Mouse (Mus musculus) hindbrain, postnatal 0 days (tissue): Measurements from ENCODE around the gene Gli3. TPM values are rescaled to one million over a fixed set of nuclear protein-coding genes. Genes with fewer than 3 reads are reported as not detected.

Experiments used
- ATAC-seq: fragments of 200-750 bp; cut with Nextera tagmentation; 2 replicates; pipeline ENCODE4 v1.8.0; 2017; ENCODE audit warnings: mild to moderate bottlenecking, moderate TSS enrichment, moderate library complexity
- DNase-seq: peaks from one replicate; pipeline ENCODE4 v3.0.0-alpha.2; 2015; ENCODE audit warnings: low spot score
- H3K27ac ChIP-seq: fragments of 300-500 bp; sonication (generic); 2 replicates; pipeline ENCODE4 v1.5.1; 2014; ENCODE audit warnings: mild to moderate bottlenecking
- H3K27me3 ChIP-seq: fragments of 300-500 bp; sonication (generic); 2 replicates; pipeline ENCODE4 v1.6.1; 2014; ENCODE audit warnings: low read length, mixed read lengths; ENCODE audit not compliant: insufficient read depth
- H3K36me3 ChIP-seq: fragments of 300-500 bp; sonication (generic); 2 replicates; pipeline ENCODE4 v1.6.1; 2014; ENCODE audit warnings: low read length, mixed read lengths; ENCODE audit not compliant: insufficient read depth
- H3K4me1 ChIP-seq: fragments of 300-500 bp; sonication (generic); 2 replicates; pipeline ENCODE4 v1.6.1; 2014; ENCODE audit warnings: antibody characterized with exemption, low read length, mixed read lengths; ENCODE audit not compliant: insufficient read depth
- H3K4me2 ChIP-seq: fragments of 300-500 bp; sonication (generic); 2 replicates; pipeline ENCODE4 v1.6.1; 2014; ENCODE audit warnings: low read depth, mild to moderate bottlenecking, low read length, moderate library complexity, mixed read lengths
- H3K4me3 ChIP-seq: fragments of 300-500 bp; sonication (generic); 2 replicates; pipeline ENCODE4 v1.5.1; 2014; ENCODE audit warnings: low read length
- H3K9ac ChIP-seq: fragments of 300-500 bp; sonication (generic); replicated peaks from 2 replicates; pipeline ENCODE4 v1.6.1; 2014; ENCODE audit warnings: mild to moderate bottlenecking, low read length, moderate library complexity, mixed read lengths
- H3K9me3 ChIP-seq: fragments of 300-500 bp; sonication (generic); 2 replicates; pipeline ENCODE4 v1.6.1; 2016; ENCODE audit warnings: low read length, mixed read lengths
- CTCF ChIP-seq: IDR thresholded peaks from 2 replicates; pipeline ENCODE4 v1.5.1; 2016; ENCODE audit warnings: antibody characterized with exemption, control low read depth, low read depth
- WGBS: fragments of 180-500 bp; shearing (Covaris S2); extraction: QIAGEN DNeasy Blood & Tissue Kit; methylation state at CpG from one replicate; pipeline ENCODE4 v1.1.7; 2014; 5-methylcytosine and 5-hydroxymethylcytosine counted together
- polyA plus RNA-seq: library from polyadenylated mRNA; unstranded; fragments of >200 nt; fragmentation: Nextera tagmentation; extraction: Ambion mirVana; gene quantifications from 2 replicates; pipeline ENCODE4 v1.2.1, GENCODE M21; 2015
- total RNA-seq: library from RNA; depleted of rRNA; stranded (reverse); fragments of >200 nt; gene quantifications from 2 replicates; pipeline ENCODE4 v1.2.3, GENCODE M21; 2014

The Gli3 gene
- total and polyA plus RNA-seq, 2 experiments from 2014 or later = 3.7 to 7.3 TPM

DNA sequence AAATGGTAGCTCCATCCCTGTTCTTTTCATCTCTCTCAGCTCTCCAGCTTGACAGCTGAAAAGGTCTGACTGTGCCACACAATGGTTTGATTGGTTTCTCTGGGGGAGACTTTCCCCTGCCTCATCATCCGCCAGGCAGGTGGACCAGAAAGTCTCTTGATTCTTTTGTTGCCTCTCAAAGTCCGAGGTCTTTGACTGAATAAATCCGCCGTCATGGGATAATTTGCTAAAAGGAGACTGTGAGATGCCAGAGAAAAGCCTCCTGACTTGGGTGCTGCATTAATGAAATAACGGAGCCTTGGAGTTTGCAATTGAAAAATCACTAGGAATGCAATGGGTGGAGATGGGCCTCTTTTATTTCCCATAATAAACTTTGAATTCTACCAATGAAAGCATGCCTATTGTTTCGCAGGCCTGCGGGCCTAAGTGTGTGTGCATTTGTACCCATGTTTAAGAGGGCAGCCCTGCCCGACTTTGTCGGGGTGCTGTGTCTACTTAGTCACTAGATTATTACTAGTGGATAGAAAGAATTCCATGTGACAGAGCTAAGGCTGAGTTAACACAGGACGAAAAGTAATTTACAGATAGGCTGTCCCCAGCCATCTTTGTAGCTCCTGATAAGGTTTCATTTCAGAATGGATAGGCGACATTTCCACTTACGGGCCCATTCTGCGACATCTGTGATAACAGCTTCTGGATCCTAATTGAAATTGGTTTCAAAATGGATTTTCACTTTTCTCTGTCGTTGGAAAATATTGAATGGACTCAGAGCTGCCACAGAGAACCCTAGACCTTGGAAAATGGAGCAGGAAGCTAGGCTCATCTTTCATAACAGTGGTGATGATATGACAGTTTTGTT is 23.2 kb downstream of the Gli3 start:
- H3K36me3 ChIP-seq = no peaks in the 10 kb centered on the region
- H3K27me3 ChIP-seq = no peaks in the 10 kb centered on the region
- TF ChIP-seq CTCF = no peak
- H3K9ac ChIP-seq = no peak overlapping the region
- WGBS = 31% methylated on average over 14 of the region's 14 CpGs
- no peak overlapping the region for H3K4me3 ChIP-seq
- DNase-seq (no peak), ATAC-seq (peak; percentile 24; the same call in 1 of the 2 replicates)
- no peak overlapping the region for H3K27ac ChIP-seq
- H3K9me3 ChIP-seq = no peaks in the 10 kb centered on the region
- H3K4me2 ChIP-seq = no peak overlapping the region
- peaks cover 5% of the 10 kb centered on the region for H3K4me1 ChIP-seq

DNA sequence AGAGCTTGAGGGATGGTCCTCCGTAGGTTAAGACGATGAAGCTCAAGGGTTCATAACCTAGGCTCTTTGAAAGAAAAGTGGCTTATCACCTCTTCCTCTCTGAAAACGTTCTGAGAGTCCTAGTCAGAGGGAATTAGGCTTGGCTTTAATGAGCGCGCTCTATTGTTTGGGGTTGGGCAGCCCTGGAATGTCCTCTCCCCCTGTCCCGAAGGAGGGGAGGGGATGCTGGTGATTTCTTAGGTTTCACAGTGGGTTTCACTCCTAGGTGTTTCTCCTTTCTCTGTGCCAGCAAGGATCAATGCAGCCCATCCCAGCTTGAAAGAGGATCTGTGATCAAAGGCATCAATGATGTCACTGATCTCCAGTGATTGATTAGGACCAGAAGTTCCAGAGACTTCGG is 24.3 kb downstream of the Gli3 start:
- 29% methylated on average over 7 of the region's 7 CpGs for WGBS
- DNase-seq (no peak), ATAC-seq (no peak)
- Histone ChIP-seq H3K9me3 (no peaks in the 10 kb centered on the region), H3K4me1 (peaks cover 5% of the 10 kb centered on the region), H3K27me3 (no peaks in the 10 kb centered on the region), H3K9ac (no peak overlapping the region), H3K4me3 (no peak overlapping the region), H3K36me3 (no peaks in the 10 kb centered on the region), H3K27ac (no peak overlapping the region), H3K4me2 (no peak overlapping the region)
- TF ChIP-seq CTCF = no peak

DNA sequence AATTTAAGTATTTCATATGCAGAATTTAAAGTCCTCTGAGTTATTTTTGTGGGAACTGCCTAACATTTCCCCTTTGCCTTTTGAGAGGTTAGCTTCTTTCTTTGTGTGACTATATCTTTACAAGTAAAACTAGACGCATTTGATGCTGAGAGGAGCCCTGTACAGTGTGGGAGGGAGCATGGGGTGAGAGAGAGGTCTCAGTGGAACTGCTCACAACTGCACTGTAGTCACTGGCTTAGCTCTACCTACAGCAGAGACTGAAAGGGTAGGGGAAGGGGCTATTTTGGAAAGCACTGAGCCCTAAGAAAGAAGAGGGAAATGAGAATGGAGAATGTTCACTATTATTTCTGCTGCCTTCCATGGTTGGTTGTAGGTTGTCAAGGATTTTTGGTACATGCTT is 25.0 kb downstream of the Gli3 start:
- WGBS = 54% methylated on average over 1 of the region's 1 CpGs
- no peak for TF ChIP-seq CTCF
- H3K27ac ChIP-seq = no peak overlapping the region

DNA sequence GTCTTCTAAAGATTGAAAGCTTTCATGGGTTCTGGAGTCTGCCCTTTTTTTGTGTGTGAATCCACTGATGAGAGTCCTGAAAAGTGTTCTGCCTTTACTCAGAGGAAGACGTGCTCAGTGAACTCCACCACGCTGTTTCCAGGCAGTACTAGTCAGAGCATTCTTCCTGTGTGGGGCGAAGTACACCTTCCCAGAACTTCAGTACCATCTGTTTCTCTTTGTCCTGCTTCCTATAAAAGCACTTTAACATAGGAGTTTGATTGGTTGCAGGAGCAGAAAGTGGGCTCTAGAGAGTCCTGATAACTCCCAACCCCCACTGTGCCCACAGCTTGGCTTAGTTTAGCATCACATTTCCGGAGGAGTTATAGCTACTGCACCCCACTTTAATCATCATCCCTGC is 32.8 kb downstream of the Gli3 start:
- 84% methylated on average over 4 of the region's 4 CpGs for WGBS
- H3K36me3 ChIP-seq = no peaks in the 10 kb centered on the region

More for the DNA sequence above, 25.0 kb downstream of the Gli3 start:
- Histone ChIP-seq H3K4me3 (no peak overlapping the region), H3K36me3 (no peaks in the 10 kb centered on the region), H3K9ac (no peak overlapping the region), H3K9me3 (no peaks in the 10 kb centered on the region), H3K4me1 (peaks cover 5% of the 10 kb centered on the region), H3K27me3 (no peaks in the 10 kb centered on the region), H3K4me2 (no peak overlapping the region)
- DNase-seq (no peak), ATAC-seq (no peak)

DNA sequence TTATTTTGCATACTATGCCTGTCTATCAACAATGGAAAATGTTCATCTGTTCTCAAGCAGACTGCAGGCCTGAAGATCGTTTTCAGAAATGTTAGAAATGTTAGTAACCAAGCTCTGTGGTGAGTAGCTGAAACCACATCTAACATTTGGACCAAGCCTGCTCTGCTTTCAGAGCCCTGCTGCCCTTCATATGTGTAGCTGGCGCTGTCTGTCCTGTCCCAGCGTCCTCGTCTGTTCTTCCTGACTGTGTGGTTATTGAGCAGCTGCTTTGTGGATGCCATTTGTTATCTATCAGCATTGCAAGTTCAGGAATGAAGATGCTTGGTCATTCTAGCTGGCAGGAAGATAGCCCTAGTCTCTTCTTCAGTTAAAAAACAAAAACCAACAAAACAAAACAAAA is 35.3 kb downstream of the Gli3 start:
- WGBS = 71% methylated on average over 4 of the region's 4 CpGs
- H3K4me1 ChIP-seq = no peaks in the 10 kb centered on the region
- ATAC-seq = no peak
- H3K27ac ChIP-seq = no peak overlapping the region
- DNase-seq = no peak
- no peak overlapping the region for H3K4me3 ChIP-seq
- TF ChIP-seq CTCF = no peak
- H3K9ac ChIP-seq = no peak overlapping the region
- H3K36me3 ChIP-seq = no peaks in the 10 kb centered on the region
- H3K9me3 ChIP-seq = no peaks in the 10 kb centered on the region
- no peak overlapping the region for H3K4me2 ChIP-seq
- H3K27me3 ChIP-seq = no peaks in the 10 kb centered on the region

More for the DNA sequence above, 32.8 kb downstream of the Gli3 start:
- Histone ChIP-seq H3K4me1 (no peaks in the 10 kb centered on the region), H3K27me3 (no peaks in the 10 kb centered on the region), H3K27ac (no peak overlapping the region), H3K9me3 (no peaks in the 10 kb centered on the region), H3K4me2 (no peak overlapping the region), H3K9ac (no peak overlapping the region), H3K4me3 (no peak overlapping the region)
- no peak for ATAC-seq
- DNase-seq = no peak
- TF ChIP-seq CTCF = no peak

DNA sequence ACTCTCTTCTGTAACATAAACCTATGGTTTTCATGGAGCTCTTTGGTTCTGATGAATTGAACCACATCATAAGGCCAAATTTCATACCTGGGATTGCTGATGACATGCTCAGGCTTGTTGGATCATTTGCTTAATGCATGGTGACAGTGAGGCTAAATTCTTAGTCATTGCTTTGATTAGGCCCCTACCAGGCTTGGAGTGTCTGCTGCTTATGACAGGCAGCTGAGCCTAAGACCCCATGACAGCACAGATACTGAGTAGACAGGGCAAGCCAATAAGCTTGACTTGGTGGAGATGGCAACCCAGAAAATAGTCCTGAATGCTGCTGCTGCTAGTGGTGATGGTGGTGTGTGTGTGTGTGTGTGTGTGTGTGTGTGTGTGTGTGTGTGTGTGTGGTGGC is 47.9 kb downstream of the Gli3 start:
- Histone ChIP-seq H3K4me2 (no peak overlapping the region), H3K4me1 (no peaks in the 10 kb centered on the region), H3K9me3 (no peaks in the 10 kb centered on the region), H3K9ac (no peak overlapping the region), H3K27me3 (no peaks in the 10 kb centered on the region), H3K36me3 (no peaks in the 10 kb centered on the region), H3K27ac (no peak overlapping the region), H3K4me3 (no peak overlapping the region)
- no peak for TF ChIP-seq CTCF
- no peak for DNase-seq
- ATAC-seq = no peak

DNA sequence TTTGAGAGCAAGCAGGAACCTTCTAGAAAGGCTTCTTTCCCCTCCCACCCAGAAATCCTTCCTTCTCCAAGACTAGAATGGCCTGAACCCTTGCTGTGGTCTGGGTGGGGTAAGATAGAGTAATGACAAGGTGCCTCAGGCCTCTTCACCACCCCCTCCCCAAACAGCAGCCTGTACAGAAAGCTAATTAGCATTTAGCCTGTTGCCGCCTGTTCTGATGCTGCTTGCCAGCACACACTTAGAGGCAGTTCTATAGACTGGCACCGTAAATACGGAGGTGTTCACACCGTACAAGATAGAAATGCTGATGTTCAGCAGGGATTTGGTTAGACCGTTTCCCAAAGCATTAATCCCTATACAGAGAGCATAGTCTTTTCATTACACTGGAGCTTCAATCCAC is 50.1 kb downstream of the Gli3 start:
- H3K9me3 ChIP-seq = no peaks in the 10 kb centered on the region
- H3K4me3 ChIP-seq = no peak overlapping the region
- H3K9ac ChIP-seq = no peak overlapping the region
- H3K36me3 ChIP-seq = no peaks in the 10 kb centered on the region
- no peak for TF ChIP-seq CTCF
- 58% methylated on average over 5 of the region's 5 CpGs for WGBS
- no peak overlapping the region for H3K27ac ChIP-seq
- no peaks in the 10 kb centered on the region for H3K27me3 ChIP-seq
- H3K4me2 ChIP-seq = no peak overlapping the region
- DNase-seq (no peak), ATAC-seq (no peak)
- H3K4me1 ChIP-seq = no peaks in the 10 kb centered on the region
